Mouse (Mus musculus): ENCODE measurements at regions not wholly inside any gene's neighbourhood (a gene's known extent, or its start where the extent isn't known, plus 50 kb on each side); places are given as distances from the start of the nearest gene placed in this dataset.

- H3K4me3 ChIP-seq (ENCODE audit: control insufficient read depth, low read depth, low read length), result no peak overlapping the region
- no peak for TF ChIP-seq POLR2A (IDR thresholded peaks at IDR 0.05; ENCODE audit: control insufficient read depth, low read depth, low read length)
- TF ChIP-seq CTCF (IDR thresholded peaks at IDR 0.05; ENCODE audit: control insufficient read depth, insufficient read depth, insufficient replicate concordance, low read depth, low read length), result no peak
- H3K36me3 ChIP-seq (ENCODE audit: control insufficient read depth, insufficient read depth, low read length), result no peaks in the 10 kb centered on the region
- no peaks in the 10 kb centered on the region for H3K27me3 ChIP-seq (ENCODE audit: control insufficient read depth, insufficient read depth, low read length)
- no peak overlapping the region for H3K27ac ChIP-seq (ENCODE audit: control insufficient read depth, insufficient read depth, low read depth, low read length)
- H3K4me1 ChIP-seq (ENCODE audit: control insufficient read depth, insufficient read depth, low read length), result peaks cover 2% of the 10 kb centered on the region
These were observed 124.9 kb upstream of the Dynlrb2 start for GRCm38 (mm10) chr8:116379851-116380250.

DNA sequence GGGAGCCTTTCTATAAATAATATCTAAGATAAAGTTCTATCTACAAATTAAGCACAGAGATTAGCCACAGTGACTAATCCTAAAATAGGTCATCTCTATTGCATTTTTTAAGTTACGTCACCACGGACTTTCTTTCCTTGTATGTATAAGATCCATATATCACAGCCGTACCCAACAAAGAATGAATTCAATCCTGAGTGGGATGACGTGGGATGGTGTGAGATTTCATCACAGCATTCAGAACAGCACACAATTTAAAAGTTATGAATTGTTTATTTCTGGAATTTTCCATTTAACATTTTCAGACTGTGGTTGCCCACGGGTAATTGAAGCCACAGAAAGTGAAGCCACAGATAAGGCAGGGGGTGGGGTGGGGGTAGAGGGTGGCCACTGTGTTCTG is 129.0 kb upstream of the Dynlrb2 start:
- Histone ChIP-seq H3K4me3 (ENCODE audit: control insufficient read depth, low read depth, low read length) (no peak overlapping the region), H3K27ac (ENCODE audit: control insufficient read depth, insufficient read depth, low read depth, low read length) (no peak overlapping the region), H3K4me1 (ENCODE audit: control insufficient read depth, insufficient read depth, low read length) (peaks cover 11% of the 10 kb centered on the region), H3K36me3 (ENCODE audit: control insufficient read depth, insufficient read depth, low read length) (no peaks in the 10 kb centered on the region), H3K27me3 (ENCODE audit: control insufficient read depth, insufficient read depth, low read length) (no peaks in the 10 kb centered on the region)
- TF ChIP-seq CTCF (IDR thresholded peaks at IDR 0.05; ENCODE audit: control insufficient read depth, insufficient read depth, insufficient replicate concordance, low read depth, low read length), result no peak
- TF ChIP-seq POLR2A (IDR thresholded peaks at IDR 0.05; ENCODE audit: control insufficient read depth, low read depth, low read length), result no peak

DNA sequence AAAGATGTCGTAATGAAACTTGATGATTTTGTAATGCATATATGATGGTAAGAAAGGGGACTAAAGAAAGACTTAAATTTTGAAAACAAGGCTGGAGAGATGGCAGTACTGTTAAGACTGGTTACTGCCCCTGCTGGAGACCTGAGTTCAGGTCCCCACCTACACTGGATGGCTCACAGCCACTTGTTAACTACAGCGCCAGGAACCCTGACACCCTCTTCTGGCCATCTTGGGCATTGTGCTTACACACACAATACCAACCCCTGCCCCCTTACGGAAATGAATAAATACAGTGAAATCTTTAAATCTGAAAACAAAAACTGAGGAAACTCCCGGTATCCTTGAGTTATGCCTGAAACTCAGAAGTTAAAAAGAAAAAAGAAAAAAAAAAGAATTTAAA is 131.7 kb upstream of the Dynlrb2 start:
- peaks cover 11% of the 10 kb centered on the region for H3K4me1 ChIP-seq (ENCODE audit: control insufficient read depth, insufficient read depth, low read length)
- no peaks in the 10 kb centered on the region for H3K36me3 ChIP-seq (ENCODE audit: control insufficient read depth, insufficient read depth, low read length)
- TF ChIP-seq POLR2A (IDR thresholded peaks at IDR 0.05; ENCODE audit: control insufficient read depth, low read depth, low read length), result no peak
- TF ChIP-seq CTCF (IDR thresholded peaks at IDR 0.05; ENCODE audit: control insufficient read depth, insufficient read depth, insufficient replicate concordance, low read depth, low read length), result peak; percentile 28; the same call in 1 of the 2 replicates
- H3K27ac ChIP-seq (ENCODE audit: control insufficient read depth, insufficient read depth, low read depth, low read length), result no peak overlapping the region
- H3K27me3 ChIP-seq (ENCODE audit: control insufficient read depth, insufficient read depth, low read length), result no peaks in the 10 kb centered on the region
- H3K4me3 ChIP-seq (ENCODE audit: control insufficient read depth, low read depth, low read length), result no peak overlapping the region

DNA sequence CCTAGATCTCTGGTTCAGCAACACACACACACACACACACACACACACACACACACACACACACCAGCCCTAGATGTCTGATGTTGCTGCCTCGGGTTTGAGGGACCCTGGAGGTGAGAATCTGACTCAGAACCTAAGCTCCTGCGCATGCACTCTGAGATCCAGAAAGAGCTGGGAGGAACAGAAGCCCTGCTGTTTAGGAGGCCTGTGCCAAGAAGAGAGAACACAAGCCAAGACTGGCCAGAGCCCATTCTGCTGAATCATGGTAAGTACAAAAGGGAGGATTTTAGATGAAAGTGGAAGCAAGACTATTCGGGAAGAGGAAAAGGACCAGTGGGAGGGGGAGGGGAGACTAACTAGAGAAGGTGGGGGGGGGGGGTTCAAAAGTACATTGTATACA is 132.2 kb upstream of the Dynlrb2 start:
- no peak for TF ChIP-seq CTCF (IDR thresholded peaks at IDR 0.05; ENCODE audit: control insufficient read depth, insufficient read depth, insufficient replicate concordance, low read depth, low read length)
- TF ChIP-seq POLR2A (IDR thresholded peaks at IDR 0.05; ENCODE audit: control insufficient read depth, low read depth, low read length), result no peak
- Histone ChIP-seq H3K27ac (ENCODE audit: control insufficient read depth, insufficient read depth, low read depth, low read length) (peak overlapping the region; percentile 45), H3K27me3 (ENCODE audit: control insufficient read depth, insufficient read depth, low read length) (no peaks in the 10 kb centered on the region), H3K36me3 (ENCODE audit: control insufficient read depth, insufficient read depth, low read length) (no peaks in the 10 kb centered on the region), H3K4me3 (ENCODE audit: control insufficient read depth, low read depth, low read length) (no peak overlapping the region), H3K4me1 (ENCODE audit: control insufficient read depth, insufficient read depth, low read length) (peaks cover 13% of the 10 kb centered on the region)

GRCm38 (mm10) chr8:116372056-116372455 is 132.7 kb upstream of the Dynlrb2 start:
- peaks cover 13% of the 10 kb centered on the region for H3K4me1 ChIP-seq (ENCODE audit: control insufficient read depth, insufficient read depth, low read length)
- no peaks in the 10 kb centered on the region for H3K36me3 ChIP-seq (ENCODE audit: control insufficient read depth, insufficient read depth, low read length)
- no peak overlapping the region for H3K4me3 ChIP-seq (ENCODE audit: control insufficient read depth, low read depth, low read length)
- TF ChIP-seq CTCF (IDR thresholded peaks at IDR 0.05; ENCODE audit: control insufficient read depth, insufficient read depth, insufficient replicate concordance, low read depth, low read length) (no peak), POLR2A (IDR thresholded peaks at IDR 0.05; ENCODE audit: control insufficient read depth, low read depth, low read length) (no peak)
- peak overlapping the region; percentile 45 for H3K27ac ChIP-seq (ENCODE audit: control insufficient read depth, insufficient read depth, low read depth, low read length)
- H3K27me3 ChIP-seq (ENCODE audit: control insufficient read depth, insufficient read depth, low read length), result no peaks in the 10 kb centered on the region

DNA sequence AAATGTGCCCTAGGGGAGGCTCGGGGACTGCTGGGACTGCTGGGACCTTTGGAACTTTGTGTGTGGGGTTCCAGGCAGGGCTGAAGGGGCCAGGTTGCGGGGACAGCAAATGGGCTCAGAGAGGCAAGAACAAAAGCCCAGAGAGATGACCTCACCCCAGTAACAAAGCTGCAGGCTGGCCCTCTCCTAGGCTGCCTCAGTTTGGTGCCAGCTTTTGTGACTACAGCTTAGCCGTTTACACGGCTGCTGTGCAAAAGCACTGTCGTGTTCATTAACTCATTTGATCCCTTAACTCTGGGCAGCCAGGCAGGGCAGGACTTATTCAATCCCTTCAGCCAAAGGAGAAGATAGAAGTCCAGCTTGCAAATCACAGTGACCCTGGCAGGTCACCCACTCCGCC is 137.3 kb upstream of the Dynlrb2 start:
- Histone ChIP-seq H3K4me3 (ENCODE audit: control insufficient read depth, low read depth, low read length) (no peak overlapping the region), H3K4me1 (ENCODE audit: control insufficient read depth, insufficient read depth, low read length) (peaks cover 13% of the 10 kb centered on the region), H3K27ac (ENCODE audit: control insufficient read depth, insufficient read depth, low read depth, low read length) (no peak overlapping the region), H3K27me3 (ENCODE audit: control insufficient read depth, insufficient read depth, low read length) (no peaks in the 10 kb centered on the region), H3K36me3 (ENCODE audit: control insufficient read depth, insufficient read depth, low read length) (no peaks in the 10 kb centered on the region)
- TF ChIP-seq POLR2A (IDR thresholded peaks at IDR 0.05; ENCODE audit: control insufficient read depth, low read depth, low read length) (no peak), CTCF (IDR thresholded peaks at IDR 0.05; ENCODE audit: control insufficient read depth, insufficient read depth, insufficient replicate concordance, low read depth, low read length) (no peak)

GRCm38 (mm10) chr8:116366706-116367105 is 138.1 kb upstream of the Dynlrb2 start:
- H3K27ac ChIP-seq (ENCODE audit: control insufficient read depth, insufficient read depth, low read depth, low read length), result no peak overlapping the region
- TF ChIP-seq POLR2A (IDR thresholded peaks at IDR 0.05; ENCODE audit: control insufficient read depth, low read depth, low read length), result no peak
- no peak for TF ChIP-seq CTCF (IDR thresholded peaks at IDR 0.05; ENCODE audit: control insufficient read depth, insufficient read depth, insufficient replicate concordance, low read depth, low read length)
- peaks cover 8% of the 10 kb centered on the region; the same call in 1 of the 2 replicates for H3K4me1 ChIP-seq (ENCODE audit: control insufficient read depth, insufficient read depth, low read length)
- H3K27me3 ChIP-seq (ENCODE audit: control insufficient read depth, insufficient read depth, low read length), result no peaks in the 10 kb centered on the region
- H3K36me3 ChIP-seq (ENCODE audit: control insufficient read depth, insufficient read depth, low read length), result no peaks in the 10 kb centered on the region
- H3K4me3 ChIP-seq (ENCODE audit: control insufficient read depth, low read depth, low read length), result no peak overlapping the region

- no peak overlapping the region for H3K27ac ChIP-seq (ENCODE audit: control insufficient read depth, insufficient read depth, low read depth, low read length)
- no peaks in the 10 kb centered on the region for H3K27me3 ChIP-seq (ENCODE audit: control insufficient read depth, insufficient read depth, low read length)
- no peak overlapping the region for H3K4me3 ChIP-seq (ENCODE audit: control insufficient read depth, low read depth, low read length)
- H3K4me1 ChIP-seq (ENCODE audit: control insufficient read depth, insufficient read depth, low read length), result 0 out of 2 replicates have a peak, but pooled peaks cover 2% of the 10 kb centered on the region
- H3K36me3 ChIP-seq (ENCODE audit: control insufficient read depth, insufficient read depth, low read length), result no peaks in the 10 kb centered on the region
- TF ChIP-seq CTCF (IDR thresholded peaks at IDR 0.05; ENCODE audit: control insufficient read depth, insufficient read depth, insufficient replicate concordance, low read depth, low read length) (no peak), POLR2A (IDR thresholded peaks at IDR 0.05; ENCODE audit: control insufficient read depth, low read depth, low read length) (no peak)
These were observed 140.0 kb upstream of the Dynlrb2 start for GRCm38 (mm10) chr8:116364751-116365150.
